Mouse (Mus musculus) midbrain, embryonic 16.5 days (tissue): ENCODE results near the gene Olfr448. TPM values are rescaled to one million over a fixed set of nuclear protein-coding genes. Genes with fewer than 3 reads are reported as not detected.

Source experiments
- ATAC-seq: fragments of 200-750 bp; cut with Nextera tagmentation; 2 replicates; pipeline ENCODE4 v1.8.0; 2017; ENCODE audit warnings: moderate TSS enrichment
- H3K27ac ChIP-seq: fragments of 300-500 bp; sonication (generic); 2 replicates; pipeline ENCODE4 v1.5.1; 2014; ENCODE audit warnings: mild to moderate bottlenecking, low read length, mixed read lengths
- H3K27me3 ChIP-seq: fragments of 300-500 bp; sonication (generic); 2 replicates; pipeline ENCODE4 v1.6.1; 2014; ENCODE audit warnings: low read depth, low read length, mixed read lengths; ENCODE audit not compliant: control insufficient read depth, insufficient read depth
- H3K36me3 ChIP-seq: fragments of 300-500 bp; sonication (generic); 2 replicates; pipeline ENCODE4 v1.6.1; 2014; ENCODE audit warnings: mild to moderate bottlenecking, low read length, moderate library complexity, mixed read lengths; ENCODE audit not compliant: control insufficient read depth, insufficient read depth
- H3K4me1 ChIP-seq: fragments of 300-500 bp; sonication (generic); 2 replicates; pipeline ENCODE4 v1.6.1; 2014; ENCODE audit warnings: mild to moderate bottlenecking, low read length, mixed read lengths; ENCODE audit not compliant: control insufficient read depth, insufficient read depth
- H3K4me2 ChIP-seq: fragments of 300-500 bp; sonication (generic); 2 replicates; pipeline ENCODE4 v1.6.1; 2014; ENCODE audit warnings: mild to moderate bottlenecking, low read length, mixed read lengths
- H3K4me3 ChIP-seq: fragments of 300-500 bp; sonication (generic); 2 replicates; pipeline ENCODE4 v1.5.1; 2014; ENCODE audit warnings: low read depth, mild to moderate bottlenecking, low read length, moderate library complexity, mixed read lengths
- H3K9ac ChIP-seq: fragments of 300-500 bp; sonication (generic); 2 replicates; pipeline ENCODE4 v1.6.1; 2014; ENCODE audit warnings: low read depth, low read length, mixed read lengths
- H3K9me3 ChIP-seq: fragments of 300-500 bp; sonication (generic); replicated peaks from 2 replicates; pipeline ENCODE4 v1.6.1; 2014; ENCODE audit warnings: mild to moderate bottlenecking, low read length, mixed read lengths; ENCODE audit not compliant: control insufficient read depth, poor library complexity, severe bottlenecking
- WGBS: fragments of 180-500 bp; shearing (Covaris S2); extraction: QIAGEN DNeasy Blood & Tissue Kit; methylation state at CpG from one replicate; pipeline ENCODE4 v1.1.7; 2014; 5-methylcytosine and 5-hydroxymethylcytosine counted together
- polyA plus RNA-seq: library from polyadenylated mRNA; unstranded; fragments of >200 nt; fragmentation: Nextera tagmentation; extraction: Ambion mirVana; gene quantifications from 2 replicates; pipeline ENCODE4 v1.2.1, GENCODE M21; 2015

Gene Olfr448
- polyA plus RNA-seq: not detected in 2 replicates

- H3K36me3 ChIP-seq: no peaks in the 10 kb centered on the region
- no peak within 1 kb of the TSS for H3K9ac ChIP-seq
- WGBS: 87% methylated on average over 1 of the region's 1 CpGs
- H3K27me3 ChIP-seq: no peaks in the 10 kb centered on the region
- H3K4me1 ChIP-seq: no peaks in the 10 kb centered on the region
- no peak for ATAC-seq
- H3K4me3 ChIP-seq: no peak within 1 kb of the TSS
- H3K27ac ChIP-seq: no peak within 1 kb of the TSS
- H3K4me2 ChIP-seq: no peak within 1 kb of the TSS
- no peaks in the 10 kb centered on the region for H3K9me3 ChIP-seq
These were observed at the start of gene Olfr448 for GRCm38 (mm10) chr6:42890141-42890540. Gene Olfr448 (plus strand): TSS chr6:42890441.

- H3K4me3 ChIP-seq: no peak overlapping the region
- no peaks in the 10 kb centered on the region for H3K36me3 ChIP-seq
- no peak overlapping the region for H3K4me2 ChIP-seq
- H3K9ac ChIP-seq: no peak overlapping the region
- H3K9me3 ChIP-seq: no peaks in the 10 kb centered on the region
- no peak overlapping the region for H3K27ac ChIP-seq
- H3K4me1 ChIP-seq: no peaks in the 10 kb centered on the region
- no peaks in the 10 kb centered on the region for H3K27me3 ChIP-seq
- 11% methylated on average over 4 of the region's 4 CpGs for WGBS
- peak; percentile 64 for ATAC-seq
These were observed 29.9 kb upstream of the Olfr448 start for GRCm38 (mm10) chr6:42860222-42860819.

DNA sequence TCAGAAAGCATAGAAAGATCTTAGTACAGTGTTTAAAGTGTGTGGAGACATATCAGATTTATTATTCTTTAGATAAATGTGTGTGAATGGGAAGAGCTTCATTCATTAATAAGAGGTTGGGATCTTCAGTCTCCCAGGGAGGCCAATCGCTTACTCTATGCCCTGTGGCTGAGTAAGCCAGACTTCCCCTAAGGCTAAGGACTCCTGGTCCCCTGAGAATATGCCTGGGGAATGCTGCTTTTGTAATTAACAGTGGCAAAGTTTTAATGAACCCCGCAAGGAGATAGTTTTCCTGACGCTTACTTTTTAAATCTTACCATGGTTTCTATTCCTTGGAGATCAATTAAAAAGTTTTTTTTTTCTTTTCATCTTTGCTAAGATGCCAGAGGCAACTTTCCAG is 20.5 kb upstream of the Olfr448 start:
- Histone ChIP-seq H3K36me3 (no peaks in the 10 kb centered on the region), H3K4me2 (no peak overlapping the region), H3K27ac (no peak overlapping the region), H3K4me3 (no peak overlapping the region), H3K9ac (no peak overlapping the region), H3K4me1 (no peaks in the 10 kb centered on the region), H3K9me3 (no peaks in the 10 kb centered on the region), H3K27me3 (no peaks in the 10 kb centered on the region)
- 64% methylated on average over 3 of the region's 3 CpGs for WGBS
- peak; percentile 67 for ATAC-seq

DNA sequence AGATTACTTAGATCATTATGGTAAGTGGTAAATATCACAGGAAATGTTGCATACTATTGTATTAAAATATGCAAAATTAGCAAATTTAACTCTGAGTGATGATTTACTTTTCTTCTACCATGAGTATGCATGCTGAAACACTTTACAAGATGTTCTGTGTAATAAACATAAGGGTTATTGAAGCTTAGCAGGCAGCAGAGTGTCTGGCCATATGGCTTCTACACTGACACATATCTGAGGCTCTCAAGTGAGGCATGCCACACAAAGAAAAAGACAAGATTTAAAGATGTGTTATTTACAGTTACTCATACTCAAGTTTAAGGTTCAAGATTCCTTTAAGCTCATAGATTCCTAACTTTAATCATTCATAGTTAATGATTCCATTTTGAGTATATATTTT is 13.9 kb upstream of the Olfr448 start:
- H3K4me2 ChIP-seq: no peak overlapping the region
- H3K9me3 ChIP-seq: no peaks in the 10 kb centered on the region
- no peaks in the 10 kb centered on the region for H3K36me3 ChIP-seq
- H3K4me1 ChIP-seq: no peaks in the 10 kb centered on the region
- no peaks in the 10 kb centered on the region for H3K27me3 ChIP-seq
- H3K4me3 ChIP-seq: no peak overlapping the region
- ATAC-seq: no peak
- H3K27ac ChIP-seq: no peak overlapping the region
- H3K9ac ChIP-seq: no peak overlapping the region

DNA sequence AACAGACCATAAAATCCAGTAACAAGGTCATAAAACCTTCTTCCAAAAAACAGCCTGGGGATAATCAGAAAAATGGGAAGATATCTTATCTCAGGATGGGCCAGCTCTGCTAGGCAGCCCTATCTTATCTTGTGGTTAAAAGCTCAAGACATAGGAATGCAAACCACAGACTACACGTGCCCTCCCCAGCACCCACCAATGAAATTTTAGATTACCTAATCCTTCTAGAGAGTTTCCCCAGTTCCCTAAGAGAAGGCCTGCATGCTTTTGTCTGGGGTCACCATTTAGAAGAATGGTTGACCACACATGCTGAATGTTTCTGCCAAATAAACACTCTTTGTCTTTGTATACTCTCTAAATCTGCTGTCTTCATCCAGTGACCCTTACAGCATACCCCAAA is 10.1 kb downstream of the Olfr448 start:
- Histone ChIP-seq H3K36me3 (no peaks in the 10 kb centered on the region), H3K4me2 (no peak overlapping the region), H3K9me3 (no peaks in the 10 kb centered on the region), H3K4me1 (no peaks in the 10 kb centered on the region), H3K27me3 (no peaks in the 10 kb centered on the region), H3K27ac (no peak overlapping the region), H3K4me3 (no peak overlapping the region), H3K9ac (no peak overlapping the region)
- 28% methylated on average over 1 of the region's 1 CpGs for WGBS
- no peak for ATAC-seq

- Histone ChIP-seq H3K9ac (no peak within 1 kb of the TSS), H3K9me3 (no peaks in the 10 kb centered on the region), H3K27me3 (no peaks in the 10 kb centered on the region), H3K27ac (no peak within 1 kb of the TSS), H3K4me3 (no peak within 1 kb of the TSS), H3K36me3 (no peaks in the 10 kb centered on the region), H3K4me1 (no peaks in the 10 kb centered on the region), H3K4me2 (no peak within 1 kb of the TSS)
- ATAC-seq: no peak
These were observed 18.3 kb downstream of the Olfr448 start, which contains the start of gene Olfr447 for GRCm38 (mm10) chr6:42908578-42908977. Gene Olfr447 (plus strand): TSS chr6:42908878.

GRCm38 (mm10) chr6:42921077-42921476 is 30.8 kb downstream of the Olfr448 start, which contains the start of gene Olfr446:
Gene Olfr446 (plus strand): TSS chr6:42921377.
- Histone ChIP-seq H3K27me3 (no peaks in the 10 kb centered on the region), H3K27ac (no peak within 1 kb of the TSS), H3K9ac (no peak within 1 kb of the TSS), H3K4me2 (no peak within 1 kb of the TSS), H3K9me3 (no peaks in the 10 kb centered on the region), H3K4me1 (no peaks in the 10 kb centered on the region), H3K4me3 (no peak within 1 kb of the TSS), H3K36me3 (no peaks in the 10 kb centered on the region)
- no peak for ATAC-seq
- 69% methylated on average over 2 of the region's 2 CpGs for WGBS

Other genes starting within 250 kb of the Olfr448 start
- 1.8 and 2.2 TPM in 2 replicates for gene Tcaf2, start 245.2 kb upstream of the Olfr448 start, polyA plus RNA-seq
- 233 and 247 TPM in 2 replicates for gene Tcaf1, start 180.4 kb upstream of the Olfr448 start, polyA plus RNA-seq
- not detected in 2 replicates for gene Olfr453, start 151.1 kb upstream of the Olfr448 start, polyA plus RNA-seq
- not detected in 2 replicates for gene Olfr38, start 134.0 kb upstream of the Olfr448 start, polyA plus RNA-seq
- not detected in 2 replicates for gene Olfr452, start 105.3 kb upstream of the Olfr448 start, polyA plus RNA-seq
- gene Olfr450, start 78.5 kb upstream of the Olfr448 start, polyA plus RNA-seq: not detected in 2 replicates
- gene Olfr449, start 56.1 kb upstream of the Olfr448 start, polyA plus RNA-seq: not detected in 2 replicates
- not detected in 2 replicates for gene Olfr447, start 18.4 kb downstream of the Olfr448 start, polyA plus RNA-seq
- not detected in 2 replicates for gene Olfr446, start 30.9 kb downstream of the Olfr448 start, polyA plus RNA-seq
- not detected in 2 replicates for gene Olfr444, start 58.6 kb downstream of the Olfr448 start, polyA plus RNA-seq
- not detected in 2 replicates for gene Olfr441, start 215.9 kb downstream of the Olfr448 start, polyA plus RNA-seq